Mouse (Mus musculus): ENCODE data around the gene Nrxn2.

Gene Nrxn2

DNA sequence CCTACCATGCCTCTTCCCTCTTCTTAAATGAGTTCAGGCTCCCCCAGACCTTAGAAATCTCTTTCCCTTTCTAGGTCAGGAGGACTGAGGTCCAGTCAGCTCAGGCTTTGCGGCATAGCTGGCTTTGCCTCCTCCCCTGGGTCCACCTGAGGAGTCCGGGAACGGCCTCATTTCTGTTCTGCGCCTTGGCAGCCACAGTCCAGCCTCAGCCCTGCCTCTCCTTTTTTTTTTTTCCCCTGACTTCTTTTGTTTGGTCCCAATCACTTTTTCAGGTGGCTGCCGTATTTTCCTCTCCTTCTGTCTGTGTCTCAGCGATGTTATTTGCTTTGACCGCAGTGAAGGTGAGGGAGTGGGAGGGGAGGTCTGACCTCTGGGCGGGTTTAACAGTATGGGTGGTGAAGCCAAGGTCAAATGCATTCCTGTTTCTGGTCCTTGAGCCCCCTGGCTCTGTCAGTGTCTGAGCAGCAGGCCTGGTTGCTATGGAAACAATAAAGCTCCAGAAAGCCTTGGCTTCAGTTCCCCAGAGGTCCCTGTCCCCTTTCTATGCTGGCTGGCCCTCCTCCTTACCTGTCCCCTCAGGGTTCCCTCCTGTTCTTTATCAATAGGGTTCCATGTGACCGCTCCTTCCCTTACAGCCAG, 34.3 kb downstream of the Nrxn2 start:
- DNase-seq: peak; percentile 35

GRCm38 (mm10) chr19:6453349-6453748, 34.8 kb downstream of the Nrxn2 start:
- no peak for DNase-seq

GRCm38 (mm10) chr19:6454041-6454720, 35.6 kb downstream of the Nrxn2 start:
- DNase-seq: no peak

DNA sequence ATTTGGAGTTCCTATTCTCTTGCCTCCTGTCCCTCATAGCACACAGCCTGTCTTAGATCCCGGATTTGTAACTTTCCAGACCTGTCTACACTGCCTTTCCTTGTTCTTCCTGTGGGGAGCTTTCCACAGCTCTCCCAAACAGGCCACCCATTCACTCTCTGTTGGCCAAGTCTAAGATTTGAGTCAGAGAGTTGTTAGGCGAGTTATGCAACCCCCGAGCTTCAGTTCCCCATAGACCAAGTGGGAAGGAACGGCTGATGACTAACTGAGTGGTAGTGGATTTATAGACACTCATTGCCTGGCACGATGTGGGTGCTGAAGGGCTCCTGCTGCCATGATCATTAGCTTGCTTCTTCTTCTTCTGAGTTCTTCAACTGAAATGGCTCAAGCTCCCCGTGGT, 41.0 kb downstream of the Nrxn2 start:
- no peak for DNase-seq

- DNase-seq: no peak
Measured at GRCm38 (mm10) chr19:6462841-6463240, 44.3 kb downstream of the Nrxn2 start.

DNA sequence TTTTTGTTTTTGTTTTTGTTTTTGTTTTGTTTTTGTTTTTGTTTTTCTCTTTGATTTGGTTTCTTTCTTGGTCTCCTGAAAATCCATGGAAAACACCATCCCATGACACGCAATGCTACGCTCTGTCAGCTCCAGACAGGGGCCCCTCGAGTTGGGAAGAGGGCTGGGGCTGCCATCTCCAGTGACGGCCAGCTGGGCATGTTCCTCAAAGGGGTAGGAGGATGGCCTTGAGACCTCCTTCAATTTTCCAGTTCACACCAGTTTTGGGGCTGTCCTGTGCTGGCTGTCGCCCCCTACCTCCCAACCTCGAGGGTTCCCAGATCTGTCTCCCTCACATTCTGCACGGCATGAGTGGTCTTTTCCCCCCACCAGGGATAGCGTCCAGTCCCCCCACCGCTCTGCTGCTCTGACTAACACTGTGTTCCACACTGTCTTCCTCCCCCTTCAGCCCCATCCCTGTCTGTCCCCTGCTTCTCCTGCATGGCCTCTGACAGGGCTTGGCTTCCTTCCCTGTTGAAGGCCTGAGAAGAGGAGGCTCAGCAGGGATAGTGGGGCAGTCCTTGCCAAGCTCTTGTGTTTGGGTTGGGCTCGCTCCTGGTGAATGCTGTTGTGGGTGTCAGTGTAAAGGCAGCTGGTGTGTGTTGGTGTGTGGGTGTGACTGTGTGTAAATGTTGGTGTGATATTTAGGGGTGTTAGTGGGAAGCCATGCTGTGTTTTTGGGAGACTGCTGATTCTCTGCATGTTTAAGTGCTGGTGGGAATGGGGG, 46.0 kb downstream of the Nrxn2 start:
- peak; percentile 26 for DNase-seq

- peak; percentile 44 for DNase-seq
Measured at GRCm38 (mm10) chr19:6465090-6465489, 46.6 kb downstream of the Nrxn2 start.

DNA sequence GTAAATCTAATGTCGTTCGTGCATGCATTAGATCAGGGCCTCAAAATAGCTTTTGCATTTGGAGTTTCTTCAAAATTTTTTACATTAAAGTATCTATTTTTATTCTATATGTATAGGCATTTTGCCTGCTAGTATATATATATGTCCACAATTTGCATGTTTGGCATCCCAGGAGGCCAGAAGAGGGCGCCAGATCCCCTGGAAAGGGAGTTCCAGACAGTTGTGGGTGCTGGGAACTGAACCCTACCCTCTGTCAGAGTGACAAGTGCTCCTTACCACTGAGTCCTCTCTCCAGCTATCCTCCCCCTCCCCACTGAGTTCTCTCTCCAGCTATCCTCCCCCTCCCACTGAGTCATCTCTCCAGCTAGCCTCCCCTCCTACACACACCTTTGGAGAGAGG, 48.4 kb downstream of the Nrxn2 start:
- no peak for DNase-seq

- no peak for DNase-seq
Measured at GRCm38 (mm10) chr19:6467374-6467979, 48.9 kb downstream of the Nrxn2 start.

- DNase-seq: no peak
Measured at GRCm38 (mm10) chr19:6471630-6472029, 53.1 kb downstream of the Nrxn2 start.

DNA sequence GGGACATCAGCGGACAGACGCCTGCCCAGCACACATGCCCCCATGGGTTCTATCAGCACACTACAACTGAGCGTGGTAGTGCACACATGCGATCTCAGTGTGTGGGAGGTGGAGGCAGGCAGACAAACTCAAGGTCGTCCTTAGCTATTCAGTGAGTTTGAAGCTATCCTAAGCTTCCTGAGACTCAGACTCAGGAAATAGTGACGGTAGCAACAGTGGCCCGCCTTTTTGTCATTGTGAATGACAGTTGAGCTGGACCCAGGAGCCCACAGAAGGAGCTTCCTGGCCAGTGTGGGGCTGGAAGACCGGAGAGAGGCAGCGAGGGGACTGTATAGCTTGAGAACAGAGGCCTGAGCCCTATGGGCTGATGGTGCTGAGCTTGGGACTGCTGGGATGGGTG, 54.3 kb downstream of the Nrxn2 start:
- no peak for DNase-seq

- peak; percentile 53 for DNase-seq
Measured at GRCm38 (mm10) chr19:6474706-6475105, 56.2 kb downstream of the Nrxn2 start.

- DNase-seq: peak; percentile 24
Measured at GRCm38 (mm10) chr19:6475129-6475528, 56.6 kb downstream of the Nrxn2 start.

DNA sequence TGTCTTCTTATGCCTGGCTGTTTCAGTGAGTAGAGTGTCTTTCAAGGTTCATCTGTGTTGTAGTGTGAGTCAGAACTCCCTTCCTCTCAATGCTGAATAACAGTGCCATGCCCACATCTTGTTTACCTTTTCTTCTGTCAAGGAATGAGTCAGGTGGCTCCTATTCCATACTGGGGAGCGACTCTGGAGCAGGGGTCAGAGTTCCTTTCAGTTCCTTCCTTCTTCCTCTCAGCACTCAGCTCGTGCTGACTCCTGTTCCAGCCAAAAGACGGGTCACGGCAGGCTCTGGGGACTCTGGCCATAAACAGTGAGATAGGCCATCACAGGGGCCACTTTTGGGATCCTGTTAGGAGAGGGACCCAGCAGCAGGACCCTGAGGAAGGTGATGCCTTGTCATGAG, 58.5 kb downstream of the Nrxn2 start:
- no peak for DNase-seq

- DNase-seq: no peak
Measured at GRCm38 (mm10) chr19:6478566-6478965, 60.0 kb downstream of the Nrxn2 start.

GRCm38 (mm10) chr19:6482886-6483285, 64.4 kb downstream of the Nrxn2 start:
- no peak for DNase-seq

DNA sequence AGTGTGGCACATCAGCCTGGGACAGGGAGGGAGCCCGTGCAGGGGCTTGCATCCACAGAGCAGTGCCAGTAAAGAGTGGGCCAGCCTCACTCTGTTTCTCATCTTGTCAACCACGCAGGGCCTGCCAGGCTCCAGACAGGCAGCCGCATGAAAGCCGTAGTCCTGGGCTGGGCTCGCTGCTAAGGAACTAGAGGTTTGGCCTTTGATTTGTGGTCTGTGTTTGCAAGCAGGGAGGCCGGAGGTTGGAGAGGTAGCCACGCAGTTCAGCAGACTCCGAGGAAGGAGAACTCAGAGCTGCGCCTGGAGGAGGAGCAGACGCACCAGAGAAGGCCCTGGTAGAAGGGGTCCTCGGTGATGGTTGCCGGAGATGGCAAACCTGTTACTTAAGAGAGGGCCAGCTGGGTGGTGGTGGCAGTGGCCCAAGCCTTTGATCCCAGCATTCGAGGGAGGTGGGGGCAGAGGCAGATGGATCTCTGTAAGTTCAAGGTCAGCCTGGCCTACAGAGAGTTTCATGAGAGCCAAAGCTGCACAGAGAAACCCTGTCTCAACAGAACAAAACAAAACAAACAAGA, 66.6 kb downstream of the Nrxn2 start:
- no peak for DNase-seq

DNA sequence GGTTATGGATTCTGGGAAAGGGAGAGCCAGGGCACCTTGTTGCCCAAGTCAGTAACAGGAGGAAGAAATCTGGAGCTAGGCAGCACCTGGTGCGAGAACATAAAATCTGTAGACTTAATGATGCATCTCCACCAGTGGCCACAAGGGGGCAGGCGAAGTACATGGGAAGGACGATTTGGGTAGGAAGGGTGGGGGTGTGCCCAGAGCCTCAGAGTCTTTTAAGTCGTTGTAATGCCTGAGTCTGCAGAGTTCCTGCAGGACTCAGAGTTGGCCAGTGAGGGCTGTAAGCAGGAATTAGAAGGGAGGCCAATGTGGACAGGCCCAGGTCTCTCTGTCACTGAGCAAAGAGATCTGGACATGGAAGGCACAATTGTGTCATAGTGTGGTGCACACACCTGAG, 70.5 kb downstream of the Nrxn2 start:
- DNase-seq: peak; percentile 88

DNA sequence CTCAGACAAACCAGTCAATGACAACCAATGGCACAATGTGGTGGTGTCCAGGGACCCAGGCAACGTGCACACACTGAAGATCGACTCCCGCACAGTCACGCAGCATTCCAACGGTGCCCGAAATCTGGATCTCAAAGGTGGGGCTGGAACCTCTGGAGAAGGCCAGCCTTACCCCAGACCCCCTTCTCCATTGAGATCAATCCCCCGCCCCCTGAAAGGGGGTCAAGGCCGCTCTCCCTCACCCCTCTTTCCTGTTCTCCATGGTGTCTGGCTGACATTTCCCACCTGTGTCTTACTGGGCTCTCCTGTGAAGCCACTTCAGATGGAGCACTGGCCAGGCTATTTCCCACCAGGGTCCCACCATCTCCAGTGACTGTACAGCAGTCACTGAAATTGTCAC, 73.0 kb downstream of the Nrxn2 start:
- no peak for DNase-seq

DNA sequence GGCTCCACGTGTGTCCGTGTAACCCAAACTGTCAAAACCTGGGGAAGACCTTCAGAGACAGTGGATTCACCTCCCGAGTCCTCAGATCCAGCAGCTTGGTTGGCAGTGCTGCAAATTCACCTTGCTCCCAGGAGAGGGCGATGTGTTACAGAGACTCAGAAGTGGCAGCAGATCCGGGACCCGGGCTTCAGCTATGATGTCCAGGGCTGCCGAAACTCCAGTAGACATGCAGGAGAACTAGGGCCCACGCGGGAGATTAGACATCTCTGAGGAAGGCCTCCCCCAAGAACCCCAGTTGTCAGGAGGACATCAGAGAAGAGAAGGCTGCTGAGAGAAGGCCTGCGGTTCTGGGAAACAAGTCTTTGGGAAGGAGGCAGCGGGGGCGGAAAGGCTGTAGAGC, 73.6 kb downstream of the Nrxn2 start:
- peak; percentile 84 for DNase-seq

- DNase-seq: no peak
Measured at GRCm38 (mm10) chr19:6493219-6493618, 74.7 kb downstream of the Nrxn2 start.

DNA sequence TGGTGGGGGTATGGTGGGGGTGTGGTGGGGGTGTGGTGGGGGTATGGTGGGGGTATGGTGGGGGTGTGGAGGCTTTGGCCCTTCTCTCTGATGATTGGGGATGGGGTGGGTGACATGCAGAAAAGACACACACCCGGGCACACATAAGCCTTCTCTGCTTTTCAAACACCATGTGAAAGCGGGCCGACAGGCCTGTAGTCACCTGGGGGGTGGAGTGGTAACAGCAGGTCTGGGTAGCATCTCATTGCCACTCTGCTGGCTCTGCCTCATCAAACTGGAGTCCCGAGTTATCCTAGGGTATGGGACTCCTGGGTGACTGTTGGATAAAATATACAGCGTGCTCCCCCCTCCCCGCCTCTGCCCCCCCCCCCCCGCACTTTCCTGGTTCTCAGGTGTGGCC, 75.5 kb downstream of the Nrxn2 start:
- DNase-seq: no peak

GRCm38 (mm10) chr19:6494504-6495170, 76.1 kb downstream of the Nrxn2 start:
- DNase-seq: no peak
